8 mouse cellular contexts compared by ENCODE assay signal in the genomic region with DNA sequence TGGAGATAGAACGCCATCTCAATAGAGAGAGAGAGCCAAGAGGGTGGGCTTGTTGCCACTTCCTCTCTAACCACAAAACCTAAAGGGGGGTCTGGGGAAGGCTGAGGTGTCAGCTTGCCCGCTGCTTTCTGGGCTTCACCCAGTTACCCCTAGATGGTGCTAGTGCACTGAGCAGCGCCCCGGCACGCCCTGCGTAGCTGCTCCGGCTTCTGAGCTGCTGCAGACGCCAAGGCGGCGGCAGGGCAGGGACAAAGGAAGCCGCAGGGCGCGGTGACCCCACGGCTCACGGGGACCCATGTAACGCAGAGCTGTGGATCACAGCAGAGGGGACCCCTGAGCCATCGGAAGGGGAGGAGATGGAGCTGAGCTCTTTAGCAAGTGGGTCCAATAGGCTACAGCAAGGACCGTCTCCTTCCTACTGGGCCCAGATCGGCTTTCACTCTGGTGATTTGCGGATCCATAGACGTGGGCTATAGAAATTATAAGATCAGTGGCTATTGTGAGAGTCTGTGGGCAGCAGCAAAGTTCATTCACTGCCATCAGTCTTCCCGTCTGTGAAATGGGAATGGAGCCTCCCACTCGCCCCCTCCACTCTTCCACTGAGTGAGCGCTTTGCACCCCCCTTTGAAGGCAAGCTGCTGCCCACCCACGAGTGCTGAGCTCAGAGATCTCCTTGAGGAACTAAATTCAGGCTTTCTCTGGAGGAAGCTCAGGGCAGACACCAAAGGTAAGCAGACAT.
DNase-seq lines count a peak whose midpoint lies in the region; ATAC-seq lines count a peak whose summit lies in the region.

No protein-coding gene starts in this region.

- peak overlapping the region; percentile 48 for H3K4me3 ChIP-seq in embryonic facial prominence, embryonic 13.5 days
- H3K4me3 ChIP-seq in limb, embryonic 12.5 days (replicated peaks): peak overlapping the region; percentile 41
- peak overlapping the region; percentile 29 for H3K4me3 ChIP-seq in midbrain, embryonic 15.5 days

- H3K36me3 ChIP-seq in embryonic facial prominence, embryonic 13.5 days: no peaks in the 10 kb centered on the region
- H3K36me3 ChIP-seq in limb, embryonic 12.5 days: no peaks in the 10 kb centered on the region
- H3K36me3 ChIP-seq in midbrain, embryonic 15.5 days (replicated peaks): no peaks in the 10 kb centered on the region

- 11% methylated on average over 25 of the region's 25 CpGs for WGBS in embryonic facial prominence, embryonic 13.5 days
- 11% methylated on average over 25 of the region's 25 CpGs for WGBS in limb, embryonic 12.5 days
- WGBS in midbrain, embryonic 15.5 days: 10% methylated on average over 25 of the region's 25 CpGs

- no peak overlapping the region for H3K27ac ChIP-seq in embryonic facial prominence, embryonic 13.5 days
- H3K27ac ChIP-seq in limb, embryonic 12.5 days: 0 out of 2 replicates have a peak overlapping the region, but pooled peaks have one; percentile 59
- H3K27ac ChIP-seq in midbrain, embryonic 15.5 days: peak overlapping the region; percentile 46

- H3K27me3 ChIP-seq in embryonic facial prominence, embryonic 13.5 days: 0 out of 2 replicates have a peak, but pooled peaks cover 2% of the 10 kb centered on the region
- 0 out of 2 replicates have a peak, but pooled peaks cover 11% of the 10 kb centered on the region for H3K27me3 ChIP-seq in limb, embryonic 12.5 days
- H3K27me3 ChIP-seq in midbrain, embryonic 15.5 days (replicated peaks): no peaks in the 10 kb centered on the region

- peak; percentile 8 for DNase-seq in 3134 (ENCODE audit: extremely low read depth, insufficient read length, low spot score)
- peak; percentile 55 to 63 for DNase-seq in adrenal gland, postnatal 4 days (ENCODE audit: low spot score in 2 of 2)
- peak; percentile 75 for DNase-seq in heart, adult 8-10 months (ENCODE audit: low spot score)
- peak; percentile 59 to 76 for DNase-seq in kidney, adult 8-10 months
- peak; percentile 58 to 72 for DNase-seq in spleen, adult 18-20 months

- ATAC-seq in embryonic facial prominence, embryonic 13.5 days (ENCODE audit: insufficient number of reproducible peaks, insufficient read depth, low FRiP score, low TSS enrichment, low read depth): peak; percentile 78
- peak; percentile 88 for ATAC-seq in limb, embryonic 12.5 days (ENCODE audit: insufficient number of reproducible peaks, insufficient read depth, low FRiP score, low TSS enrichment, low read depth)
- ATAC-seq in midbrain, embryonic 15.5 days (replicated peaks): peak; percentile 97

- no peaks in the 10 kb centered on the region for H3K9me3 ChIP-seq in embryonic facial prominence, embryonic 13.5 days
- no peaks in the 10 kb centered on the region for H3K9me3 ChIP-seq in limb, embryonic 12.5 days
- no peaks in the 10 kb centered on the region for H3K9me3 ChIP-seq in midbrain, embryonic 15.5 days

- H3K9ac ChIP-seq in embryonic facial prominence, embryonic 13.5 days: peak overlapping the region; percentile 79
- H3K9ac ChIP-seq in limb, embryonic 12.5 days (replicated peaks): peak overlapping the region; percentile 60
- peak overlapping the region; percentile 48 for H3K9ac ChIP-seq in midbrain, embryonic 15.5 days

- H3K4me1 ChIP-seq in embryonic facial prominence, embryonic 13.5 days: peaks cover 8% of the 10 kb centered on the region
- peaks cover 11% of the 10 kb centered on the region for H3K4me1 ChIP-seq in limb, embryonic 12.5 days (replicated peaks)
- peaks cover 5% of the 10 kb centered on the region; the same call in 1 of the 2 replicates for H3K4me1 ChIP-seq in midbrain, embryonic 15.5 days

- H3K4me2 ChIP-seq in embryonic facial prominence, embryonic 13.5 days: peak overlapping the region; percentile 70
- peak overlapping the region; percentile 68 for H3K4me2 ChIP-seq in limb, embryonic 12.5 days
- H3K4me2 ChIP-seq in midbrain, embryonic 15.5 days: peak overlapping the region; percentile 51

Comparison
In these comparisons a context has a peak if more than half of its experiments do, and no peak if none do; other contexts are left out.
1. DNase-seq: peak in every context shown above with its lines; median percentile 75 in heart, adult 8-10 months; 68 in kidney, adult 8-10 months; 65 in spleen, adult 18-20 months; 59 in adrenal gland, postnatal 4 days; 8 in 3134.